Mouse (Mus musculus): ENCODE measurements around the gene 1700084M14Rik. TPM values are rescaled to one million over a fixed set of nuclear protein-coding genes. Genes with fewer than 3 reads are reported as not detected.

Gene 1700084M14Rik
- total RNA-seq (2023) = not detected

GRCm38 (mm10) chrX:91575811-91576210, at the start of gene 1700084M14Rik:
TSS of gene 1700084M14Rik (minus strand) at chrX:91575911.

Other genes with a start within 250 kb of the 1700084M14Rik start
- gene Mageb2, start 244.2 kb downstream of the 1700084M14Rik start, total RNA-seq (2023) = not detected
- not detected for gene Gm5072, start 183.4 kb downstream of the 1700084M14Rik start, total RNA-seq (2023)
- not detected for gene Gm8914, start 95.8 kb downstream of the 1700084M14Rik start, total RNA-seq (2023)
- not detected for gene Gm14781, start 56.3 kb upstream of the 1700084M14Rik start, total RNA-seq (2023)
- not detected for gene Mageb5, start 207.1 kb upstream of the 1700084M14Rik start, total RNA-seq (2023)

Measured in neutrophil, adult 83 days (primary cell).